Mouse (Mus musculus): Measurements from ENCODE around the gene Add3. TPM values are rescaled to one million over a fixed set of nuclear protein-coding genes. Genes with fewer than 3 reads are reported as not detected.

Gene Add3
- total RNA-seq, 2 experiments from 2014 or later, result 93.4 to 93.5 TPM

GRCm38 (mm10) chr19:53162927-53163326 is 22.7 kb downstream of the Add3 start:
- intact Hi-C loops (cut with DNase I), result no loop called here
- DNase-seq, result no peak

- intact Hi-C loops (cut with DNase I), result no loop called here
- DNase-seq, result no peak
Measured at GRCm38 (mm10) chr19:53164645-53165044, 24.4 kb downstream of the Add3 start.

- intact Hi-C loops (cut with DNase I), result no loop called here
- peak; percentile 56 for DNase-seq
Measured at GRCm38 (mm10) chr19:53165305-53166240, 25.3 kb downstream of the Add3 start.

GRCm38 (mm10) chr19:53166367-53166766 is 26.1 kb downstream of the Add3 start:
- intact Hi-C loops (cut with DNase I), result no loop called here
- DNase-seq, result no peak

GRCm38 (mm10) chr19:53168576-53168975 is 28.3 kb downstream of the Add3 start:
- intact Hi-C loops (cut with DNase I), result no loop called here
- no peak for DNase-seq

GRCm38 (mm10) chr19:53170651-53171050 is 30.4 kb downstream of the Add3 start:
- intact Hi-C loops (cut with DNase I), result no loop called here
- no peak for DNase-seq

GRCm38 (mm10) chr19:53174034-53174433 is 33.8 kb downstream of the Add3 start:
- intact Hi-C loops (cut with DNase I), result no loop called here
- no peak for DNase-seq

- no peak for DNase-seq
- intact Hi-C loops (cut with DNase I), result no loop called here
Measured at GRCm38 (mm10) chr19:53175550-53175949, 35.3 kb downstream of the Add3 start.

GRCm38 (mm10) chr19:53176518-53176917 is 36.3 kb downstream of the Add3 start:
- intact Hi-C loops (cut with DNase I), result no loop called here
- no peak for DNase-seq

- no peak for DNase-seq
- intact Hi-C loops (cut with DNase I), result no loop called here
Measured at GRCm38 (mm10) chr19:53178611-53179528, 38.6 kb downstream of the Add3 start.

- intact Hi-C loops (cut with DNase I), result no loop called here
- no peak for DNase-seq
Measured at GRCm38 (mm10) chr19:53180168-53180803, 40.0 kb downstream of the Add3 start.

- intact Hi-C loops (cut with DNase I), result no loop called here
- DNase-seq, result no peak
Measured at GRCm38 (mm10) chr19:53181003-53181861, 41.0 kb downstream of the Add3 start.

GRCm38 (mm10) chr19:53183620-53184019 is 43.4 kb downstream of the Add3 start:
- intact Hi-C loops (cut with DNase I), result no loop called here
- DNase-seq, result no peak

GRCm38 (mm10) chr19:53184216-53184615 is 44.0 kb downstream of the Add3 start:
- no peak for DNase-seq
- intact Hi-C loops (cut with DNase I), result no loop called here

- intact Hi-C loops (cut with DNase I), result no loop called here
- no peak for DNase-seq
Measured at GRCm38 (mm10) chr19:53184911-53185310, 44.7 kb downstream of the Add3 start.

- intact Hi-C loops (cut with DNase I), result no loop called here
- no peak for DNase-seq
Measured at GRCm38 (mm10) chr19:53185486-53186134, 45.4 kb downstream of the Add3 start.

- no peak for DNase-seq
- intact Hi-C loops (cut with DNase I), result no loop called here
Measured at GRCm38 (mm10) chr19:53186456-53186855, 46.2 kb downstream of the Add3 start.

GRCm38 (mm10) chr19:53187533-53187932 is 47.3 kb downstream of the Add3 start:
- DNase-seq, result no peak
- intact Hi-C loops (cut with DNase I), result no loop called here

- intact Hi-C loops (cut with DNase I), result no loop called here
- DNase-seq, result no peak
Measured at GRCm38 (mm10) chr19:53188186-53188585, 47.9 kb downstream of the Add3 start.

Measured in left cerebral cortex, postnatal 4 days (tissue).